Mouse (Mus musculus): ENCODE results near the gene Manea. TPM values are rescaled to one million over a fixed set of nuclear protein-coding genes. Genes with fewer than 3 reads are reported as not detected.
"Not testable (repeated sequence)": the region's sequence is repeated elsewhere in the genome, so short reads cannot be mapped to it uniquely, and the experiment has no call there.

Manea gene
- polyA plus RNA-seq, 1 experiment from 2014 or later: 4.3 TPM

- no peaks in the 10 kb centered on the region for H3K9me3 ChIP-seq (ENCODE audit: low read length)
- no peak overlapping the region for H3K4me3 ChIP-seq (ENCODE audit: low read depth, low read length)
- H3K36me3 ChIP-seq (replicated peaks; ENCODE audit: insufficient read depth, low read length): 0 out of 2 replicates have a peak, but pooled peaks cover 4% of the 10 kb centered on the region
- no peak overlapping the region for H3K9ac ChIP-seq (replicated peaks)
- DNase-seq (no peak), ATAC-seq (no peak)
- H3K4me2 ChIP-seq (ENCODE audit: low read depth, low read length): no peak overlapping the region
- TF ChIP-seq EP300 (IDR thresholded peaks at IDR 0.05; ENCODE audit: low read depth) (no peak), CTCF (IDR thresholded peaks at IDR 0.05; ENCODE audit: low read depth) (no peak)
- peaks cover 16% of the 10 kb centered on the region for H3K4me1 ChIP-seq (ENCODE audit: insufficient read depth)
- H3K27me3 ChIP-seq (ENCODE audit: insufficient read depth, low read length): no peaks in the 10 kb centered on the region
- H3K27ac ChIP-seq (ENCODE audit: low read depth): no peak overlapping the region
Measured at GRCm38 (mm10) chr4:26342346-26342745, 4.3 kb downstream of the Manea start.

GRCm38 (mm10) chr4:26338604-26339003 is 8.1 kb downstream of the Manea start:
- Histone ChIP-seq H3K9ac (replicated peaks) (no peak overlapping the region), H3K4me3 (ENCODE audit: low read depth, low read length) (no peak overlapping the region), H3K27ac (ENCODE audit: low read depth) (no peak overlapping the region), H3K27me3 (ENCODE audit: insufficient read depth, low read length) (no peaks in the 10 kb centered on the region), H3K36me3 (replicated peaks; ENCODE audit: insufficient read depth, low read length) (0 out of 2 replicates have a peak, but pooled peaks cover 4% of the 10 kb centered on the region), H3K4me2 (ENCODE audit: low read depth, low read length) (no peak overlapping the region), H3K4me1 (ENCODE audit: insufficient read depth) (peaks cover 6% of the 10 kb centered on the region; the same call in 1 of the 2 replicates), H3K9me3 (ENCODE audit: low read length) (no peaks in the 10 kb centered on the region)
- DNase-seq (no peak), ATAC-seq (no peak)
- TF ChIP-seq CTCF (IDR thresholded peaks at IDR 0.05; ENCODE audit: low read depth) (no peak), EP300 (IDR thresholded peaks at IDR 0.05; ENCODE audit: low read depth) (no peak)
- WGBS (ENCODE audit: insufficient replicate concordance): 74% methylated on average over 5 of the region's 5 CpGs

DNA sequence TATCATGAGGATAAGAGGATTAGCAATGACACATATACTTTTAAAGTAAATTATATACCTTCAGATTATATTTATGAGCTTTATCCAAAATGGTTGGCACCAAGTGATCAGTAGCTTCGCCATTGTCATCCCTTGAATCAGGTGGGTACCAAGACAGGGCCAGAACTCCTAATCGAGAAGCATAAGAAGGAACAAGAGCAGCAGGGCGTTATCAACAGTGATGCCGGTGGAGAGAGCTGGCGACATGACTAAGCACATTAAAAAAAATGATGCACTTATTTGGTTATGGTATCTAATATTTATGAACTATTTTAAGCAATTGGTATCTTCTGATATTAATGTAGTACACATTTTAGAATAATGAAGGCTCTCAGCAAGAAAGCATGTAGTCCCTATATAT is 10.1 kb downstream of the Manea start:
- no peaks in the 10 kb centered on the region for H3K9me3 ChIP-seq (ENCODE audit: low read length)
- peaks cover 2% of the 10 kb centered on the region; the same call in 1 of the 2 replicates for H3K4me1 ChIP-seq (ENCODE audit: insufficient read depth)
- H3K4me3 ChIP-seq (ENCODE audit: low read depth, low read length): no peak overlapping the region
- TF ChIP-seq CTCF (IDR thresholded peaks at IDR 0.05; ENCODE audit: low read depth) (no peak), EP300 (IDR thresholded peaks at IDR 0.05; ENCODE audit: low read depth) (no peak)
- H3K36me3 ChIP-seq (replicated peaks; ENCODE audit: insufficient read depth, low read length): 0 out of 2 replicates have a peak, but pooled peaks cover 4% of the 10 kb centered on the region
- no peak overlapping the region for H3K9ac ChIP-seq (replicated peaks)
- H3K27ac ChIP-seq (ENCODE audit: low read depth): no peak overlapping the region
- DNase-seq (no peak), ATAC-seq (no peak)
- 81% methylated on average over 5 of the region's 5 CpGs for WGBS (ENCODE audit: insufficient replicate concordance)
- H3K27me3 ChIP-seq (ENCODE audit: insufficient read depth, low read length): no peaks in the 10 kb centered on the region
- H3K4me2 ChIP-seq (ENCODE audit: low read depth, low read length): no peak overlapping the region

DNA sequence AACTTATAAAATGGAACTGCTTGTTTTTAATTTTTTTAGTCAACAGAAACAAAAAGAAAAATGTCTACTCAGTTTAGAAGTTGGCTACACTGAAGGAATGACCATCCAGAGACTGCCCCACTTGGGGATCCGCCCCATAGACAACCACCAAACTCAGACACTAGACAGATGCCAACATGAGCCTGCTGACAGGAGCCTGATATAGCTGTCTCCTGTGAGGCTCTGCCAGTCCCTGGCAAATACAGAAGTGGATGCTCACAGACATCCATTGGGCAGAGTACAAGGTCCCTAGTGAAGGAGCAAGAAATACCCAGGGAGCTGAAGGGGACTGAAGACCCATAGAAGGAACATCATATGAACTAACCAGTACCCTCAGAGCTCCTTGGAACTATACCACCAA is 42.0 kb downstream of the Manea start:
- WGBS (ENCODE audit: insufficient replicate concordance): 76% methylated on average over 1 of the region's 1 CpGs
- H3K27ac ChIP-seq (ENCODE audit: low read depth); ATAC-seq: not testable (repeated sequence)

DNA sequence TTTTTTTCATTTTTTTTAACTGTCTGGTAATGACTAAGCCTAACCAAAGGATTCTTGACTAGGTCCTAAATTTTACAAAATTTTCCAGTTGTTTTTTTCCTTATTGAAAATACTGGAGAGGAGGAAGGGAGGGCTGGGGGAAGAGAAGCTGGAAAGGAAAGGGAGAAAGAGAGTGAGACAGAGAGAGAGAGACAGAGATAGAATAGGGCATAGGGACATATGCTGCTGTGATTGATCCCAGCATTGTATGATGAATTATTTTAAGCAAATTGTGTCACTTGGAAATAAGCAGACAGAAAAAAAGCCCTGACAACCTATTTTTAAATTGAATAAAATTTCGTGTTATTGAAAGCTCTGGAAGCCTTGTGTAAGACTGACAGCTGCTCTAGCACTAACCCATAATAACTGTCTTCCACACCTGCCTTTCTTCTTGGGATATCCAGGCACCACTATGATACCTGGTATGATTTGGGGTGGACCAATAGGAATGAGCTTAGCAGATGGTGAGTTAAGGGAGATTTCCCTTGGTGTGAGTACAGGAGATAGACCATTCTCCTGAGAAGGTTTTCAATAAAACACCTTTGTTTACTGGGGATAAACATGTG is 69.5 kb downstream of the Manea start:
- no peak overlapping the region for H3K27ac ChIP-seq (ENCODE audit: low read depth)
- 17% methylated on average over 1 of the region's 1 CpGs for WGBS (ENCODE audit: insufficient replicate concordance)

More for the DNA sequence above, 42.0 kb downstream of the Manea start:
- H3K4me2 ChIP-seq (ENCODE audit: low read depth, low read length); H3K9ac ChIP-seq (replicated peaks); H3K36me3 ChIP-seq (replicated peaks; ENCODE audit: insufficient read depth, low read length); H3K4me3 ChIP-seq (ENCODE audit: low read depth, low read length); DNase-seq; H3K4me1 ChIP-seq (ENCODE audit: insufficient read depth); H3K9me3 ChIP-seq (ENCODE audit: low read length); H3K27me3 ChIP-seq (ENCODE audit: insufficient read depth, low read length): not testable (repeated sequence)

GRCm38 (mm10) chr4:26276264-26276663 is 70.4 kb downstream of the Manea start:
- no peaks in the 10 kb centered on the region for H3K27me3 ChIP-seq (ENCODE audit: insufficient read depth, low read length)
- H3K27ac ChIP-seq (ENCODE audit: low read depth): no peak overlapping the region
- H3K4me2 ChIP-seq (ENCODE audit: low read depth, low read length): no peak overlapping the region
- H3K4me1 ChIP-seq (ENCODE audit: insufficient read depth): no peaks in the 10 kb centered on the region
- ATAC-seq (no peak), DNase-seq (no peak)
- TF ChIP-seq CTCF (IDR thresholded peaks at IDR 0.05; ENCODE audit: low read depth) (no peak), EP300 (IDR thresholded peaks at IDR 0.05; ENCODE audit: low read depth) (no peak)
- no peak overlapping the region for H3K4me3 ChIP-seq (ENCODE audit: low read depth, low read length)
- no peaks in the 10 kb centered on the region for H3K9me3 ChIP-seq (ENCODE audit: low read length)
- H3K36me3 ChIP-seq (replicated peaks; ENCODE audit: insufficient read depth, low read length): no peaks in the 10 kb centered on the region
- no peak overlapping the region for H3K9ac ChIP-seq (replicated peaks)

More for the DNA sequence above, 69.5 kb downstream of the Manea start:
- no peak for DNase-seq
- no peak overlapping the region for H3K4me2 ChIP-seq (ENCODE audit: low read depth, low read length)
- H3K4me1 ChIP-seq (ENCODE audit: insufficient read depth): no peaks in the 10 kb centered on the region
- no peaks in the 10 kb centered on the region for H3K27me3 ChIP-seq (ENCODE audit: insufficient read depth, low read length)
- H3K9ac ChIP-seq (replicated peaks): no peak overlapping the region
- H3K9me3 ChIP-seq (ENCODE audit: low read length): no peaks in the 10 kb centered on the region
- ATAC-seq: no peak
- H3K4me3 ChIP-seq (ENCODE audit: low read depth, low read length): no peak overlapping the region
- H3K36me3 ChIP-seq (replicated peaks; ENCODE audit: insufficient read depth, low read length): no peaks in the 10 kb centered on the region
- TF ChIP-seq CTCF (IDR thresholded peaks at IDR 0.05; ENCODE audit: low read depth) (no peak), EP300 (IDR thresholded peaks at IDR 0.05; ENCODE audit: low read depth) (no peak)

GRCm38 (mm10) chr4:26275769-26276168 is 70.9 kb downstream of the Manea start:
- no peaks in the 10 kb centered on the region for H3K4me1 ChIP-seq (ENCODE audit: insufficient read depth)
- WGBS (ENCODE audit: insufficient replicate concordance): 78% methylated on average over 2 of the region's 2 CpGs
- H3K27me3 ChIP-seq (ENCODE audit: insufficient read depth, low read length): no peaks in the 10 kb centered on the region
- H3K4me2 ChIP-seq (ENCODE audit: low read depth, low read length): no peak overlapping the region
- H3K27ac ChIP-seq (ENCODE audit: low read depth): no peak overlapping the region
- TF ChIP-seq CTCF (IDR thresholded peaks at IDR 0.05; ENCODE audit: low read depth) (no peak), EP300 (IDR thresholded peaks at IDR 0.05; ENCODE audit: low read depth) (no peak)
- no peak overlapping the region for H3K9ac ChIP-seq (replicated peaks)
- H3K9me3 ChIP-seq (ENCODE audit: low read length): no peaks in the 10 kb centered on the region
- ATAC-seq (no peak), DNase-seq (no peak)
- H3K4me3 ChIP-seq (ENCODE audit: low read depth, low read length): no peak overlapping the region
- no peaks in the 10 kb centered on the region for H3K36me3 ChIP-seq (replicated peaks; ENCODE audit: insufficient read depth, low read length)

Measured in liver, postnatal 0 days (tissue).